Comparison of ENCODE assay signal across 15 mouse cellular contexts in the genomic region with DNA sequence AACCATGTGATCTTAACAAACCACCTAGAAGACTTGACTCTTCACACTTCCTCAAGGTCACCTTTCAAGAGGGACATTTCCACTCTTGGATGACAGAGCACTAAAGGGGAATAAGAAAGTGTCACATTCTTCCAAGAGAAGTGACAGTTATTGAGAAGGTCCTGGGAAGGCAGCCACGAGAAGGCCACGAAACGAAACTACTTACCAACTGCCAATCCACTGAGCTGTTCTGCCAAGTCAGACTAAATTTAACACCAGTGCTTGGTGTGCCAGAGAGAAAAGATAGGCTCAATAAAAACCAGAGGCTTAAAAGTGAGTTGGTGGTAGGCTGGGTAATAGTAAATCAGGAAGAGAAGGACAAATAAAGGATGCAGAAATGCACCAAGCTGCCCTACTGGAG.
DNase-seq lines count a peak whose midpoint lies in the region; ATAC-seq and TF ChIP-seq lines count a peak whose summit lies in the region.
"Had no signal": no experiment of that assay in that cellular context is flagged by ENCODE, and none has a peak within 500 bp of the region (broad histone marks: within the 10 kb centered on the region; RNA-seq: fewer than 3 reads in every experiment).

No protein-coding gene starts in this region.

- no peaks in the 10 kb centered on the region for H3K36me3 ChIP-seq in midbrain, postnatal 0 days (ENCODE audit: insufficient read depth, low read length)
- no peaks in the 10 kb centered on the region for H3K36me3 ChIP-seq in midbrain, embryonic 14.5 days (ENCODE audit: control insufficient read depth, insufficient read depth, low read length)
- no peaks in the 10 kb centered on the region for H3K36me3 ChIP-seq in heart, embryonic 14.5 days (ENCODE audit: control insufficient read depth, insufficient read depth, low read length)
- no peaks in the 10 kb centered on the region for H3K36me3 ChIP-seq in hindbrain, embryonic 13.5 days
- H3K36me3 ChIP-seq: embryonic facial prominence, embryonic 15.5 days; limb, embryonic 12.5 days; neural tube, embryonic 13.5 days had no signal

- no peak for TF ChIP-seq CTCF in midbrain, postnatal 0 days (IDR thresholded peaks at IDR 0.05)

- no peak overlapping the region for H3K27ac ChIP-seq in midbrain, postnatal 0 days (ENCODE audit: low read depth, low read length)
- H3K27ac ChIP-seq in midbrain, embryonic 14.5 days (replicated peaks; ENCODE audit: low read depth, low read length) = no peak overlapping the region
- H3K27ac ChIP-seq in heart, embryonic 14.5 days (replicated peaks in 1 of 2; ENCODE audit: control insufficient read depth in 1 of 2, insufficient read depth in 1 of 2, low read depth in 2 of 2, low read length in 2 of 2) = peak overlapping the region; percentile 42 to 49; a peak in 2 of 4 replicates
- no peak overlapping the region for H3K27ac ChIP-seq in hindbrain, embryonic 13.5 days
- H3K27ac ChIP-seq: embryonic facial prominence, embryonic 15.5 days; limb, embryonic 12.5 days; neural tube, embryonic 13.5 days; stomach, postnatal 0 days had no signal

- no peaks in the 10 kb centered on the region for H3K9me3 ChIP-seq in midbrain, postnatal 0 days (ENCODE audit: low read length)
- H3K9me3 ChIP-seq in midbrain, embryonic 14.5 days (ENCODE audit: control insufficient read depth, low read length) = no peaks in the 10 kb centered on the region
- H3K9me3 ChIP-seq in heart, embryonic 14.5 days (ENCODE audit: control insufficient read depth, low read length) = no peaks in the 10 kb centered on the region
- H3K9me3 ChIP-seq in hindbrain, embryonic 13.5 days = no peaks in the 10 kb centered on the region
- H3K9me3 ChIP-seq: embryonic facial prominence, embryonic 15.5 days; limb, embryonic 12.5 days; neural tube, embryonic 13.5 days had no signal

- 80% methylated on average over 3 of the region's 3 CpGs for WGBS in midbrain, postnatal 0 days
- WGBS in midbrain, embryonic 14.5 days = 86% methylated on average over 3 of the region's 3 CpGs
- 39% methylated on average over 3 of the region's 3 CpGs for WGBS in heart, embryonic 14.5 days
- 90% methylated on average over 3 of the region's 3 CpGs for WGBS in hindbrain, embryonic 13.5 days

- H3K4me1 ChIP-seq in midbrain, postnatal 0 days (ENCODE audit: insufficient read depth, low read length) = no peaks in the 10 kb centered on the region
- H3K4me1 ChIP-seq in midbrain, embryonic 14.5 days (ENCODE audit: control insufficient read depth, insufficient read depth, low read length) = no peaks in the 10 kb centered on the region
- peaks cover 0 to 4% of the 10 kb centered on the region in 2 experiments; a peak in 3 of 4 replicates for H3K4me1 ChIP-seq in heart, embryonic 14.5 days (ENCODE audit: control insufficient read depth in 2 of 2, insufficient read depth in 2 of 2, low read length in 2 of 2)
- peaks cover 17% of the 10 kb centered on the region for H3K4me1 ChIP-seq in hindbrain, embryonic 13.5 days (replicated peaks)
- H3K4me1 ChIP-seq: embryonic facial prominence, embryonic 15.5 days had no signal

- no peak overlapping the region for H3K4me2 ChIP-seq in midbrain, postnatal 0 days (ENCODE audit: low read depth, low read length, poor library complexity, severe bottlenecking)
- no peak overlapping the region for H3K4me2 ChIP-seq in midbrain, embryonic 14.5 days (ENCODE audit: low read length)
- peak overlapping the region; percentile 42 for H3K4me2 ChIP-seq in heart, embryonic 14.5 days (ENCODE audit: low read length)
- H3K4me2 ChIP-seq in hindbrain, embryonic 13.5 days = no peak overlapping the region
- H3K4me2 ChIP-seq: embryonic facial prominence, embryonic 15.5 days; limb, embryonic 12.5 days; neural tube, embryonic 13.5 days had no signal

- H3K4me3 ChIP-seq in midbrain, postnatal 0 days (ENCODE audit: low read depth, low read length) = no peak overlapping the region
- no peak overlapping the region for H3K4me3 ChIP-seq in midbrain, embryonic 14.5 days (replicated peaks; ENCODE audit: low read depth, low read length)
- no peak overlapping the region for H3K4me3 ChIP-seq in heart, embryonic 14.5 days (ENCODE audit: control insufficient read depth in 1 of 2, insufficient read depth in 1 of 2, low read depth in 1 of 2, low read length in 2 of 2)
- no peak overlapping the region for H3K4me3 ChIP-seq in hindbrain, embryonic 13.5 days
- H3K4me3 ChIP-seq: embryonic facial prominence, embryonic 15.5 days; limb, embryonic 12.5 days; neural tube, embryonic 13.5 days had no signal

- H3K9ac ChIP-seq in midbrain, postnatal 0 days (replicated peaks; ENCODE audit: low read length, poor library complexity, severe bottlenecking) = no peak overlapping the region
- H3K9ac ChIP-seq in midbrain, embryonic 14.5 days (replicated peaks; ENCODE audit: low read length) = no peak overlapping the region
- no peak overlapping the region for H3K9ac ChIP-seq in heart, embryonic 14.5 days (ENCODE audit: low read length)
- H3K9ac ChIP-seq in hindbrain, embryonic 13.5 days = no peak overlapping the region
- H3K9ac ChIP-seq: embryonic facial prominence, embryonic 15.5 days; limb, embryonic 12.5 days; neural tube, embryonic 13.5 days had no signal

- ATAC-seq in midbrain, postnatal 0 days (ENCODE audit: low FRiP score) = no peak
- no peak for ATAC-seq in midbrain, embryonic 14.5 days (ENCODE audit: low FRiP score, low TSS enrichment)
- ATAC-seq in heart, embryonic 14.5 days (ENCODE audit: insufficient number of reproducible peaks, insufficient read depth, low FRiP score, low read depth) = no peak
- no peak for ATAC-seq in hindbrain, embryonic 13.5 days (ENCODE audit: low FRiP score)

- DNase-seq in cerebellum, postnatal 14 days = peak; percentile 6 to 24
- no peak for DNase-seq in cerebellum, adult 8-10 months
- peak; percentile 26 for DNase-seq in midbrain, postnatal 0 days (ENCODE audit: low spot score)
- no peak for DNase-seq in midbrain, embryonic 14.5 days
- no peak for DNase-seq in testis, postnatal 14 days (ENCODE audit: low spot score)
- no peak for DNase-seq in embryo, embryonic 10.5 days (ENCODE audit: low spot score)
- DNase-seq: adrenal gland, adult 2 months; kidney, adult 2 months; lung, adult 2 months had no signal

- no peaks in the 10 kb centered on the region for H3K27me3 ChIP-seq in midbrain, postnatal 0 days (ENCODE audit: insufficient read depth, low read length)
- no peaks in the 10 kb centered on the region for H3K27me3 ChIP-seq in midbrain, embryonic 14.5 days (ENCODE audit: control insufficient read depth, insufficient read depth, low read length)
- no peaks in the 10 kb centered on the region for H3K27me3 ChIP-seq in heart, embryonic 14.5 days (ENCODE audit: control insufficient read depth, insufficient read depth, low read length)
- no peaks in the 10 kb centered on the region for H3K27me3 ChIP-seq in hindbrain, embryonic 13.5 days
- H3K27me3 ChIP-seq: embryonic facial prominence, embryonic 15.5 days; limb, embryonic 12.5 days; neural tube, embryonic 13.5 days had no signal

Comparison
In these comparisons a context has a peak if more than half of its experiments do, and no peak if none do; other contexts are left out.
1. DNase-seq: peak in cerebellum, postnatal 14 days (2 of 2) and midbrain, postnatal 0 days (single experiment); none in cerebellum, adult 8-10 months (single experiment), midbrain, embryonic 14.5 days (single experiment), testis, postnatal 14 days (single experiment) and embryo, embryonic 10.5 days (single experiment).
2. H3K27ac ChIP-seq: peak in heart, embryonic 14.5 days (2 of 2); none in midbrain, postnatal 0 days (single experiment), midbrain, embryonic 14.5 days (single experiment) and hindbrain, embryonic 13.5 days (single experiment).